Mouse (Mus musculus) hindbrain, embryonic 14.5 days (tissue): Measurements from ENCODE around the gene Rbm33. TPM values are rescaled to one million over a fixed set of nuclear protein-coding genes. Genes with fewer than 3 reads are reported as not detected.
A peak's percentile ranks its signal among the peaks of the same experiment; 100 is the strongest.

Experiments
- ATAC-seq: fragments of 200-750 bp; cut with Nextera tagmentation; 2 replicates; pipeline ENCODE4 v1.8.0; 2017; ENCODE audit warnings: moderate number of reproducible peaks, mild to moderate bottlenecking, moderate TSS enrichment, moderate library complexity; ENCODE audit not compliant: low FRiP score
- DNase-seq: peaks from one replicate; pipeline ENCODE4 v3.0.0-alpha.2; 2015; ENCODE audit warnings: low spot score
- H3K27ac ChIP-seq: fragments of 300-500 bp; sonication (generic); 2 replicates; pipeline ENCODE4 v1.5.1; 2014; ENCODE audit warnings: mild to moderate bottlenecking, moderate library complexity
- H3K27me3 ChIP-seq: fragments of 300-500 bp; sonication (generic); 2 replicates; pipeline ENCODE4 v1.6.1; 2014; ENCODE audit warnings: mild to moderate bottlenecking, low read length, mixed read lengths; ENCODE audit not compliant: control insufficient read depth, insufficient read depth
- H3K36me3 ChIP-seq: fragments of 300-500 bp; sonication (generic); replicated peaks from 2 replicates; pipeline ENCODE4 v1.6.1; 2014; ENCODE audit not compliant: control insufficient read depth, insufficient read depth
- H3K4me1 ChIP-seq: fragments of 300-500 bp; sonication (generic); replicated peaks from 2 replicates; pipeline ENCODE4 v1.6.1; 2014; ENCODE audit warnings: antibody characterized with exemption, low read length, mixed read lengths; ENCODE audit not compliant: control insufficient read depth, insufficient read depth
- H3K4me2 ChIP-seq: fragments of 300-500 bp; sonication (generic); replicated peaks from 2 replicates; pipeline ENCODE4 v1.6.1; 2014; ENCODE audit warnings: mild to moderate bottlenecking, moderate library complexity
- H3K4me3 ChIP-seq: fragments of 300-500 bp; sonication (generic); replicated peaks from 2 replicates; pipeline ENCODE4 v1.5.1; 2014; ENCODE audit warnings: mild to moderate bottlenecking, low read length
- H3K9ac ChIP-seq: fragments of 300-500 bp; sonication (generic); 2 replicates; pipeline ENCODE4 v1.6.1; 2014
- H3K9me3 ChIP-seq: fragments of 300-500 bp; sonication (generic); 2 replicates; pipeline ENCODE4 v1.6.1; 2016; ENCODE audit warnings: low read length; ENCODE audit not compliant: control insufficient read depth
- WGBS: fragments of 180-500 bp; shearing (Covaris S2); extraction: QIAGEN DNeasy Blood & Tissue Kit; methylation state at CpG from one replicate; pipeline ENCODE4 v1.1.7; 2014; 5-methylcytosine and 5-hydroxymethylcytosine counted together
- polyA plus RNA-seq: library from polyadenylated mRNA; unstranded; fragments of >200 nt; fragmentation: Nextera tagmentation; extraction: Ambion mirVana; gene quantifications from 2 replicates; pipeline ENCODE4 v1.2.1, GENCODE M21; 2014

The Rbm33 gene
- polyA plus RNA-seq, 1 experiment from 2014 or later = 20.2 TPM

DNA sequence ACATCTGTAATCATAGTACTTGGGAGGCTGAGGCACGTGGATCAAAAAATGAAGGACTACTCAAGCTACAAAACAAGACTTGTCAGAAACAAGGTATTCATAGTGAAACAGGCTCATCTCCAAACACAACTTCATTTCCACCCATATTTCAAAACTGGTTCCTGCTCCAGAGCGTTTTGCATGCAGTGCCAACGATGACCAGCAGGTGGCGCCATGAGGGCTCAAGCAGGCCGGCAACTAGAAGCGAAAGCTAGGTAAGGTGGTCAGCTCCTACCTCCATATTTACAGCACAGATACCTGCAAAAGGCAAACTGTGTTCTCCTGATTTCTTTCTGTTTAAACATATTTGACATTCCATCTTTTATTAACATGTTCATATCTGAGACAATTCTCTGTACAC, 22.9 kb upstream of the Rbm33 start:
- no peaks in the 10 kb centered on the region for H3K27me3 ChIP-seq
- ATAC-seq (no peak), DNase-seq (peak; percentile 90)
- no peaks in the 10 kb centered on the region for H3K36me3 ChIP-seq
- H3K9me3 ChIP-seq = no peaks in the 10 kb centered on the region
- no peak overlapping the region for H3K4me2 ChIP-seq
- H3K4me3 ChIP-seq = no peak overlapping the region
- no peak overlapping the region for H3K27ac ChIP-seq
- H3K9ac ChIP-seq = no peak overlapping the region
- WGBS = 8% methylated on average over 6 of the region's 6 CpGs
- no peaks in the 10 kb centered on the region for H3K4me1 ChIP-seq

DNA sequence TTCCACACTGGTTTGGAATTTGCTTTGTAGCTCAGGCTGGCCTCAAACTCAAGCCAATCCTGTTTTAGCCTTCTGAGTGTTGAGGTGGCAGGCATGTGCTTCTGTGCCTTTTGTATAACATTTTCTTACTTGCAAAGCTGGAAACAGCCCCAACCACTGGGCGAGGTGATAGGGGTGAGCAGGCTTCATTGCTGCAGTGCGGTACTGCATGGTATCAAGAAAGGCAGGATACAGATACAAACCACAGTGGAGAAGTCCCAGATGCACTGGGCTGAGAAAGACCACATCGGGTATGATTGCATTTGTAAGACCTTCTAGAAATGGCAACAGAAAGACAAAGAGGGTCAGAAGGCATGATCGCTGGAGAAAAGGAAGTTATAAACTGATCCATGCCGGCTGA, 18.8 kb upstream of the Rbm33 start:
- Histone ChIP-seq H3K4me3 (no peak overlapping the region), H3K27ac (no peak overlapping the region), H3K9me3 (no peaks in the 10 kb centered on the region), H3K36me3 (no peaks in the 10 kb centered on the region), H3K27me3 (no peaks in the 10 kb centered on the region), H3K4me2 (no peak overlapping the region), H3K9ac (no peak overlapping the region), H3K4me1 (no peaks in the 10 kb centered on the region)
- DNase-seq (no peak), ATAC-seq (no peak)
- 85% methylated on average over 5 of the region's 5 CpGs for WGBS

DNA sequence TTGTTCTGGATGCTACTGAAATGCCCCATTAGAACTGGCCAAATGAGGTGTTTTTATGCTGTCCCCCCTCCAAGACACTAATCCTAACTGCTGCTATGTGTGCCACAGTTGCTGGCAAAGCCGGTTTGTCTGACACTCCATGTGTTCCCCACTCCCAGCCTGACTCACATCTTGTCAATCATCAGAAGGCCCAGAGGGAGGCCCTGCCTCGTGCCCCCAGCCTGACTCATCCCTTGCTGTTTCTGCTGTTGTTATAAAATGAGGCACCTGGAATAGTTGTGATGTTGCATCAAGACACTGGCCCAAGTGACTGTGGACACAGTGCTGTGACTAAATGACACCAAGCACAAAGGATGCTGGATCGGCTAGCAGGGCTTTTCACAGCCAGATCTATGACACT, 18.2 kb upstream of the Rbm33 start:
- Histone ChIP-seq H3K9ac (no peak overlapping the region), H3K9me3 (no peaks in the 10 kb centered on the region), H3K4me2 (no peak overlapping the region), H3K27ac (no peak overlapping the region), H3K4me3 (no peak overlapping the region), H3K36me3 (no peaks in the 10 kb centered on the region), H3K4me1 (no peaks in the 10 kb centered on the region), H3K27me3 (no peaks in the 10 kb centered on the region)
- no peak for ATAC-seq
- no peak for DNase-seq
- WGBS = 70% methylated on average over 3 of the region's 3 CpGs

DNA sequence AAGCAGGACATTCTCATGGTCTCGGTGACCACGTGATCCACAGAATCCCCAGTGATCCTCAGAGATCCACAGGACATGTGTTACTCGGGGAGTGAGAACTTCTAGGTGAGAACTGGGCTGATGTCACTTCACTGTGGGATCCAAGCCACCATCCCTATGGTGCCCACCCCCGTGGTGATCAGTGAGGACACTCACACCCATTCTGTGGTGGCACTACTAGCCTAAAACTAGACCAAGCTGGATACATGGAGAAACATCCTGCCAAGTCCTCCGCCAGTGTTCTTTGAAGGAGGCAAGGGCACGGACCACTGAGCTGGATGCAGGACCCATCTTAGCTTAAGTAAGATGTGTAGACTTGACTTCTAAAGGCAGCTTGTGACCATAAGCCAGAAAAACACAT, 17.6 kb upstream of the Rbm33 start:
- no peak overlapping the region for H3K27ac ChIP-seq
- no peaks in the 10 kb centered on the region for H3K36me3 ChIP-seq
- ATAC-seq = no peak
- no peaks in the 10 kb centered on the region for H3K4me1 ChIP-seq
- no peaks in the 10 kb centered on the region for H3K27me3 ChIP-seq
- no peak overlapping the region for H3K9ac ChIP-seq
- H3K4me3 ChIP-seq = no peak overlapping the region
- no peak for DNase-seq
- WGBS = 81% methylated on average over 6 of the region's 6 CpGs
- H3K4me2 ChIP-seq = no peak overlapping the region
- no peaks in the 10 kb centered on the region for H3K9me3 ChIP-seq

DNA sequence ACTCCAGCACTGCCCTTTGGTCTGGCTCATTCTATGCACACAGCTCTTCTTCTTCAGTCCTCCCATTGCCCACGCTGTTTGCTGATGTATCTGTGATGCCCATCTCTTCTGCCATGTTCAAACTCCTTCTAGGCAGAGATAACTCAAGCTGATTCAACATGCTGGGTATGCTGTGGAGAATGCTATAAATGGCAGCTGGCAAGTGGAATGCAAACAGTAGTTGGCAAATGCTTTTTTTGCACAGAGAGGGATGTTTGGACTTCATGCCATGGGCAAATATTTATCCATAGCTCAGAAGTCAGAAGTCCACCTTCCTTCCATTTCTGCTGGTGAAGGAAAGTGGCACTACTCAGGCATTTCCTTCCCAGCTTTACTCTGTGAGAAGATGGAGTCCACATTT, 14.2 kb upstream of the Rbm33 start:
- Histone ChIP-seq H3K36me3 (no peaks in the 10 kb centered on the region), H3K27me3 (no peaks in the 10 kb centered on the region)
- ATAC-seq = no peak

DNA sequence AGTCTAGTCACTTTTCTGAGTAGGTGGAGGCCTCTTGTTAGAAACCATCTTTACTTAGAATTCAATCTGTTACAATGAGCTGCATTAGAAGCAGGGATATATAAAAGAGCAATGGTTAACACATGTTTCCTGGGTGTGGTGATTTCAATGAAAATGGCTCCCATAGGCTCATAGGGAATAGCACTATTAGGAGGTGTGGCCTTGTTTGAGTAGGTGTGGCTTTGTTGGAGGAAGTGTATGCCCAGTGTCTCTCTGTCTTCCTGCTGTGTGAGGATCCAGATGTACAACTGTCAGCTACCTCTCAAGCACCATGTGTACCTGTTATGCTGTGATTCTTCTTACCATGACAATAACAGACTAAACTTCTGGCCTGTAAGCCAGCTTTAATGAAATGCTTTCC, 12.4 kb upstream of the Rbm33 start:
- ATAC-seq = no peak
- H3K9me3 ChIP-seq = no peaks in the 10 kb centered on the region
- no peak overlapping the region for H3K9ac ChIP-seq
- H3K27ac ChIP-seq = no peak overlapping the region
- DNase-seq = no peak
- H3K4me2 ChIP-seq = no peak overlapping the region
- H3K27me3 ChIP-seq = no peaks in the 10 kb centered on the region
- no peaks in the 10 kb centered on the region for H3K36me3 ChIP-seq
- H3K4me1 ChIP-seq = no peaks in the 10 kb centered on the region
- H3K4me3 ChIP-seq = no peak overlapping the region

More for the DNA sequence above, 14.2 kb upstream of the Rbm33 start:
- Histone ChIP-seq H3K9me3 (no peaks in the 10 kb centered on the region), H3K27ac (no peak overlapping the region), H3K9ac (no peak overlapping the region), H3K4me2 (no peak overlapping the region), H3K4me3 (no peak overlapping the region), H3K4me1 (no peaks in the 10 kb centered on the region)
- 95% methylated on average over 1 of the region's 1 CpGs for WGBS
- no peak for DNase-seq

DNA sequence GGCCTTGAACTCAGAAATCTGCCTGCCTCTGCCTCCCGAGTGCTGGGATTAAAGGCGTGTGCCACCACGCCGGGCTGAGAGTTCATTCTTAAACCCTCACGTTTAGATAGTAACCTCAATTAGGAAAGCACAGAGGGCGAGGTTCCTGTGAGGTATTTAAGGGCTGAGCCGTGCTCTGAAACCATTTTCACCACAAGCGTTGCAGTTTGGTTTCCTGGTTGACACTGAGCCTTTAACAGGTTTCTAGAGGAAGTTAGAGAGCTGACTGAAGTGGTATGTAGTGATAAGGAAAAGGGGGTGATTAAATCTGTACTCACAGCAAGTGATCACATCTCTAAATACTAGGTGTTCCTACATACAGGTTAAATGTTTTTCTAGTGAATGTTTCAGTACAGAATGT, 1.4 kb upstream of the Rbm33 start:
- Histone ChIP-seq H3K27ac (no peak overlapping the region), H3K4me2 (no peak overlapping the region), H3K4me1 (peaks cover 27% of the 10 kb centered on the region), H3K9ac (no peak overlapping the region), H3K9me3 (no peaks in the 10 kb centered on the region), H3K36me3 (no peaks in the 10 kb centered on the region), H3K27me3 (no peaks in the 10 kb centered on the region), H3K4me3 (no peak overlapping the region)
- ATAC-seq = no peak
- DNase-seq = no peak
- 91% methylated on average over 8 of the region's 8 CpGs for WGBS

DNA sequence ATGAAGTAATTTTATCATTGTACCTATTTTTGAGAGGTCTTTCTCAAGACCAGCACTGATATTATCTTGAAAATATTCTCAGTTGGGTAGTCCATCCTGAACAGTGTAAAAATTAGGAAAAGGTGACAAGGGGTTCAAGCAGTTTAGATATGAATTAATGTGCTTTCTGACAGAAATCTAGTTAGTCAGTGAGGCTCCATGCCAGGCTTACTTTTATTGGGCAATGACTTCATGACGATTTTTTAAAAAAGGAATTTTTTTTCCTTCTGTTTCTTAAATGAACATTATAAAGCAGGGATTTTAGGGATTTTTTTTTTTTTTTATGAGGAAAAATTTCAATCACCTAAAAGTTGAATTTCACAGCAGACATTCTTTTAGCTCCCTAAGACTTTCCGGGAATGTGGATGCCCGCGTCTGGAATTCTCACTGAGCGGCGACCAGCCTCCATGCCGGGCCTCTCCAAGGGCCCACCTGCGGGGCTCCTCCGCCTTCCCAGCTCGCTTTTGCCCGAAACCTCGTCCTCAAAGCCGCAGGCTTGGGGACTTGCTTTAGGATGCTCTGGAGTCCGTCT, 685 bp upstream of the Rbm33 start:
- no peaks in the 10 kb centered on the region for H3K36me3 ChIP-seq
- peak overlapping the region; percentile 98 for H3K4me3 ChIP-seq
- H3K27me3 ChIP-seq = no peaks in the 10 kb centered on the region
- peak overlapping the region; percentile 100 for H3K9ac ChIP-seq
- DNase-seq (no peak), ATAC-seq (no peak; the same call in 1 of the 2 replicates)
- peak overlapping the region; percentile 100 for H3K27ac ChIP-seq
- H3K4me1 ChIP-seq = peaks cover 32% of the 10 kb centered on the region
- peak overlapping the region; percentile 85 for H3K4me2 ChIP-seq
- H3K9me3 ChIP-seq = no peaks in the 10 kb centered on the region
- 1% methylated on average over 14 of the region's 14 CpGs for WGBS

DNA sequence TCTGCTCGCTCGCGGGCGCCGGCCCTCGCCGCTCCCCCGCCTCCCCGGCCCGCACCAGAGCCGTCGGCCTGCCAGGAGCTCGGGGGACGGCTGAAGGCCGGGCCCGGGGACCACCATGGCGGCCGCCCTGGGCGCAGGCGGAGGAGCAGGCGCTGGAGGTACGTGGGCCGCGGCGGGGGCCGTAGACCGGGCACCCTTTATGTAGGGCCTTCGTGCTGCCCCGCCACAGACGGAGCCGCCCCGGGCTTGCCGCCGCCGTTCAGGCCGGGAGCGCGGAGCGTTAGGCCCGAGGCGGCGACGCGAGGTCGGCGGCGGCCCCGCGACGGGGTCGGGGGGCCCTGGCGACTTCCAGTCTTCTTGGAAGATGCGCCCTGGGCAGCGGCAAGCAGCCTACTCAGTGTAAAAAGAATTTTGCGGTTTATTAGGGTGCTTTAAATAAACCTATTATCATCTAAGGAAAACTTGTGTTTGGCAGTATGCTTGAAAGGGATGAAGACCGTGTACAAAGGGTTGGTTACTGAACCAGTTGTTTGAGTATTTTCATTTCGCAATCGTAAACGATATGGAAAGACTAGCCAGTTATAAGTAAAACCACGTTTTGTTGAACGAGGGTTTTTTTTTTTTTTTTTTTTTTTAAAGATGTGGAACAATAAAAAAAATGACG, 464 bp downstream of the Rbm33 start:
- Histone ChIP-seq H3K27me3 (no peaks in the 10 kb centered on the region), H3K9me3 (no peaks in the 10 kb centered on the region), H3K36me3 (no peaks in the 10 kb centered on the region), H3K4me2 (peak overlapping the region; percentile 85), H3K27ac (peak overlapping the region; percentile 100), H3K4me3 (peak overlapping the region; percentile 98), H3K4me1 (peaks cover 32% of the 10 kb centered on the region), H3K9ac (peak overlapping the region; percentile 100)
- peak; percentile 83 for ATAC-seq
- under 1% methylated on average over 54 of the region's 62 CpGs for WGBS
- DNase-seq = peak; percentile 57

DNA sequence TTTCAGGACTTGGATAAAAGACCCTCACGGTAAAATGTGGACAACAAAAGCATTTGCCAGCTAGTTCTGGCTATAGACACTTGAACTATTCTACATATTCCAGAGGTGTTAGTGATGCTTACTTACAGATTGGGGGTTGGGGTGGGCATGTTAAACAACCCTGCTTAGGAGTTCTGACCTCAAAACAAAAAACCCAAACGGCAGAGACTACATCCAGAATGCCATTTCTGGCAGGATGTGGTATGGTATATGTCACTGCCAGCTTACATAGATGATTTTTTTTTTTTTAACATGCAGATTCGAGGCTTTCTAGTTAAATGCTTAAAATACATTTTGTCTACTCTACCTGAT, 971 bp downstream of the Rbm33 start:
- H3K9ac ChIP-seq = peak overlapping the region; percentile 100
- H3K4me1 ChIP-seq = peaks cover 33% of the 10 kb centered on the region
- 6% methylated on average over 3 of the region's 3 CpGs for WGBS
- DNase-seq (no peak), ATAC-seq (no peak)
- no peaks in the 10 kb centered on the region for H3K36me3 ChIP-seq
- H3K9me3 ChIP-seq = no peaks in the 10 kb centered on the region
- H3K4me3 ChIP-seq = peak overlapping the region; percentile 98
- H3K4me2 ChIP-seq = peak overlapping the region; percentile 85
- peak overlapping the region; percentile 100 for H3K27ac ChIP-seq
- H3K27me3 ChIP-seq = no peaks in the 10 kb centered on the region
